Mouse (Mus musculus) neutrophil, adult 83 days (primary cell): ENCODE measurements around the gene Adamts7. TPM values are rescaled to one million over a fixed set of nuclear protein-coding genes. Genes with fewer than 3 reads are reported as not detected.

Experiments
- total RNA-seq, 2 experiments: library from RNA; stranded (reverse); gene quantifications; one replicate each; pipeline ENCODE4 v1.2.4; 2023

Adamts7 gene
- 1 to 10 TPM; 2.6 to 3.2 TPM for total RNA-seq

GRCm38 (mm10) chr9:90162926-90163748 lies at the start of gene Adamts7:
Gene Adamts7 (plus strand): TSS chr9:90163069.

DNA sequence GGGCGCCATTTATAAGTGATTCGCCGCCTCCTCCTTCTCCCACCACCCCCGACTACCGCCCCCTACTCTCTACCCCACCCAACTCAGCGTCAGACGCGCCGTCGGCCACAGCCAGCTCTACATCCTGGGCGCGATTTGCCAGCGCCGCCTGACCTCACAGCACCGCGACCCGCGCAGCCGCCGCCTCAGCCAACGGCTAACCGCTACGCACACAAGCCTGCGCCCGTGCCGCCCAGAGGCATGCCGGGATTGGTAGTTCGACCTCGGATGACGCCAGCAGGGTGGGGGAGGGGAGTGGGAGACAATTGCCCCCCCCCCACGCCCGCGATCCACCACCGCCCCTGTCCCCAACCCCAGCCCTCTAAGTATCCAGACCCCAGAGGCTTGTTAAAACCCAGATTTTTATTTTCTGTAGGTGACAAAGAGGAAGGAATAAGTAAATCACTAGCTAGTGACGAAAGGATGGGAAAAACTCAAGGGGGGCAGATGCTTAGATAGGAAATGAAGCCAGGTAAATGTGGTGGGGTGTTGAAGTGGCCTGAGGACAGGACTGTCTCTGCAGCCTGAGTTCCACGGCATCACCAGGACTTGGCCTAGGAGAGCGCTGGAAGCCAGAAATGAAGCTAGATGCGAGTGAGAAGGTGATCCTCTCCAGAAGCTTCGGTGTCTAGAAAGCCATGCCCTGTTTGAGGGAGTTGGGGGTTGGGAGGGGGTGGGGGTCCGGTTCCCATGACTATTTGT lies 48.1 kb upstream of the Adamts7 start, which contains the start of gene Morf4l1:
Morf4l1 (minus strand) TSS at position 208 of the 741 bp plus-strand sequence.

Other genes starting within 250 kb of the Adamts7 start
- gene Ctsh, start 108.9 kb upstream of the Adamts7 start, total RNA-seq, result 100 to 1,000 TPM; 310 to 328 TPM
- 100 to 1,000 TPM; 202 to 220 TPM for gene Morf4l1, start 48.3 kb upstream of the Adamts7 start, total RNA-seq
- gene Tbc1d2b, start 107.7 kb downstream of the Adamts7 start, total RNA-seq, result 10 to 100 TPM; 66.6 to 83.6 TPM